Mouse (Mus musculus): ENCODE data around the gene Gnai2. TPM values are rescaled to one million over a fixed set of nuclear protein-coding genes. Genes with fewer than 3 reads are reported as not detected.

Gnai2 gene
- polyA plus RNA-seq, 1 experiment from 2014 or later = 394 TPM

- Histone ChIP-seq H3K4me2 (no peak overlapping the region), H3K9me3 (no peaks in the 10 kb centered on the region), H3K27me3 (no peaks in the 10 kb centered on the region), H3K36me3 (no peaks in the 10 kb centered on the region), H3K27ac (no peak overlapping the region), H3K9ac (no peak overlapping the region), H3K4me1 (peaks cover 25% of the 10 kb centered on the region), H3K4me3 (no peak overlapping the region)
- no peak for ATAC-seq (ENCODE audit: insufficient number of reproducible peaks, low FRiP score, low TSS enrichment, low read depth)
- WGBS = 83% methylated on average over 2 of the region's 2 CpGs
Observed at GRCm38 (mm10) chr9:107653474-107653873, 18.3 kb upstream of the Gnai2 start.

- H3K36me3 ChIP-seq = no peaks in the 10 kb centered on the region
- no peak overlapping the region for H3K4me3 ChIP-seq
- H3K9ac ChIP-seq = no peak overlapping the region
- no peak overlapping the region for H3K4me2 ChIP-seq
- peaks cover 25% of the 10 kb centered on the region for H3K4me1 ChIP-seq
- no peak for ATAC-seq (ENCODE audit: insufficient number of reproducible peaks, low FRiP score, low TSS enrichment, low read depth)
- WGBS = 28% methylated on average over 12 of the region's 12 CpGs
- no peaks in the 10 kb centered on the region for H3K27me3 ChIP-seq
- peak overlapping the region; percentile 67 for H3K27ac ChIP-seq
- H3K9me3 ChIP-seq = no peaks in the 10 kb centered on the region
Observed at GRCm38 (mm10) chr9:107650708-107651481, 15.7 kb upstream of the Gnai2 start.

GRCm38 (mm10) chr9:107650225-107650624, 15.1 kb upstream of the Gnai2 start:
- Histone ChIP-seq H3K9ac (no peak overlapping the region), H3K27me3 (no peaks in the 10 kb centered on the region), H3K4me1 (peaks cover 25% of the 10 kb centered on the region), H3K4me2 (no peak overlapping the region), H3K9me3 (no peaks in the 10 kb centered on the region), H3K4me3 (no peak overlapping the region), H3K27ac (peak overlapping the region; percentile 67; the same call in 1 of the 2 replicates), H3K36me3 (no peaks in the 10 kb centered on the region)
- 46% methylated on average over 7 of the region's 7 CpGs for WGBS
- no peak for ATAC-seq (ENCODE audit: insufficient number of reproducible peaks, low FRiP score, low TSS enrichment, low read depth)

GRCm38 (mm10) chr9:107648767-107649166, 13.6 kb upstream of the Gnai2 start:
- no peak overlapping the region for H3K27ac ChIP-seq
- H3K4me3 ChIP-seq = no peak overlapping the region
- peaks cover 37% of the 10 kb centered on the region for H3K4me1 ChIP-seq
- H3K9ac ChIP-seq = no peak overlapping the region
- no peaks in the 10 kb centered on the region for H3K36me3 ChIP-seq
- no peak for ATAC-seq (ENCODE audit: insufficient number of reproducible peaks, low FRiP score, low TSS enrichment, low read depth)
- no peak overlapping the region for H3K4me2 ChIP-seq
- WGBS = 64% methylated on average over 3 of the region's 3 CpGs
- no peaks in the 10 kb centered on the region for H3K27me3 ChIP-seq
- H3K9me3 ChIP-seq = no peaks in the 10 kb centered on the region

GRCm38 (mm10) chr9:107646975-107647374, 11.8 kb upstream of the Gnai2 start:
- ATAC-seq (ENCODE audit: insufficient number of reproducible peaks, low FRiP score, low TSS enrichment, low read depth) = no peak
- H3K27me3 ChIP-seq = no peaks in the 10 kb centered on the region
- H3K4me2 ChIP-seq = no peak overlapping the region
- no peaks in the 10 kb centered on the region for H3K36me3 ChIP-seq
- no peaks in the 10 kb centered on the region for H3K9me3 ChIP-seq
- WGBS = 81% methylated on average over 6 of the region's 6 CpGs
- no peak overlapping the region for H3K4me3 ChIP-seq
- peaks cover 34% of the 10 kb centered on the region for H3K4me1 ChIP-seq
- no peak overlapping the region for H3K27ac ChIP-seq
- H3K9ac ChIP-seq = no peak overlapping the region

- Histone ChIP-seq H3K27me3 (no peaks in the 10 kb centered on the region), H3K9me3 (no peaks in the 10 kb centered on the region), H3K9ac (no peak overlapping the region), H3K4me3 (no peak overlapping the region), H3K4me1 (peaks cover 22% of the 10 kb centered on the region), H3K36me3 (no peaks in the 10 kb centered on the region), H3K4me2 (no peak overlapping the region), H3K27ac (no peak overlapping the region)
- no peak for ATAC-seq (ENCODE audit: insufficient number of reproducible peaks, low FRiP score, low TSS enrichment, low read depth)
- 8% methylated on average over 5 of the region's 5 CpGs for WGBS
Observed at GRCm38 (mm10) chr9:107645577-107645976, 10.4 kb upstream of the Gnai2 start.

- Histone ChIP-seq H3K27ac (no peak overlapping the region), H3K4me2 (peak overlapping the region; percentile 53), H3K4me3 (no peak overlapping the region), H3K4me1 (peaks cover 18% of the 10 kb centered on the region; the same call in 1 of the 2 replicates), H3K27me3 (no peaks in the 10 kb centered on the region), H3K36me3 (no peaks in the 10 kb centered on the region), H3K9me3 (no peaks in the 10 kb centered on the region), H3K9ac (no peak overlapping the region)
- 52% methylated on average over 7 of the region's 7 CpGs for WGBS
- ATAC-seq (ENCODE audit: insufficient number of reproducible peaks, low FRiP score, low TSS enrichment, low read depth) = no peak
Observed at GRCm38 (mm10) chr9:107645153-107645510, 10.0 kb upstream of the Gnai2 start.

- Histone ChIP-seq H3K9ac (0 out of 2 replicates have a peak overlapping the region, but pooled peaks have one; percentile 11), H3K27ac (peak overlapping the region; percentile 51; the same call in 1 of the 2 replicates), H3K4me3 (peak overlapping the region; percentile 39), H3K36me3 (no peaks in the 10 kb centered on the region), H3K4me1 (peaks cover 14% of the 10 kb centered on the region; the same call in 1 of the 2 replicates), H3K27me3 (no peaks in the 10 kb centered on the region), H3K4me2 (peak overlapping the region; percentile 53), H3K9me3 (no peaks in the 10 kb centered on the region)
- ATAC-seq (ENCODE audit: insufficient number of reproducible peaks, low FRiP score, low TSS enrichment, low read depth) = peak; percentile 82
- WGBS = 5% methylated on average over 35 of the region's 35 CpGs
Observed at GRCm38 (mm10) chr9:107644495-107645152, 9.5 kb upstream of the Gnai2 start.

- H3K9ac ChIP-seq = no peak overlapping the region
- no peak overlapping the region for H3K4me3 ChIP-seq
- H3K36me3 ChIP-seq = no peaks in the 10 kb centered on the region
- H3K4me2 ChIP-seq = no peak overlapping the region
- peaks cover 11% of the 10 kb centered on the region; the same call in 1 of the 2 replicates for H3K4me1 ChIP-seq
- 92% methylated on average over 13 of the region's 13 CpGs for WGBS
- 0 out of 2 replicates have a peak overlapping the region, but pooled peaks have one; percentile 51 for H3K27ac ChIP-seq
- H3K9me3 ChIP-seq = no peaks in the 10 kb centered on the region
- ATAC-seq (ENCODE audit: insufficient number of reproducible peaks, low FRiP score, low TSS enrichment, low read depth) = no peak
- no peaks in the 10 kb centered on the region for H3K27me3 ChIP-seq
Observed at GRCm38 (mm10) chr9:107643544-107644214, 8.5 kb upstream of the Gnai2 start.

GRCm38 (mm10) chr9:107641666-107642065, 6.5 kb upstream of the Gnai2 start:
- no peak for ATAC-seq (ENCODE audit: insufficient number of reproducible peaks, low FRiP score, low TSS enrichment, low read depth)
- no peaks in the 10 kb centered on the region for H3K27me3 ChIP-seq
- 33% methylated on average over 8 of the region's 8 CpGs for WGBS
- H3K4me3 ChIP-seq = no peak overlapping the region
- no peak overlapping the region for H3K27ac ChIP-seq
- H3K4me2 ChIP-seq = no peak overlapping the region
- H3K9me3 ChIP-seq = no peaks in the 10 kb centered on the region
- H3K4me1 ChIP-seq = peaks cover 15% of the 10 kb centered on the region
- H3K9ac ChIP-seq = no peak overlapping the region
- no peaks in the 10 kb centered on the region for H3K36me3 ChIP-seq

GRCm38 (mm10) chr9:107640257-107640772, 5.1 kb upstream of the Gnai2 start:
- H3K9me3 ChIP-seq = no peaks in the 10 kb centered on the region
- no peak overlapping the region for H3K9ac ChIP-seq
- no peak overlapping the region for H3K4me2 ChIP-seq
- no peaks in the 10 kb centered on the region for H3K27me3 ChIP-seq
- H3K4me1 ChIP-seq = peaks cover 24% of the 10 kb centered on the region
- peak overlapping the region; percentile 5; the same call in 1 of the 2 replicates for H3K27ac ChIP-seq
- 54% methylated on average over 8 of the region's 8 CpGs for WGBS
- no peak overlapping the region for H3K4me3 ChIP-seq
- ATAC-seq (ENCODE audit: insufficient number of reproducible peaks, low FRiP score, low TSS enrichment, low read depth) = no peak
- H3K36me3 ChIP-seq = no peaks in the 10 kb centered on the region
